Mouse (Mus musculus) CH12.LX (cell line): ENCODE results near the gene Neu4.

Experiments
- EP300 ChIP-seq: IDR thresholded peaks from 2 replicates; pipeline ENCODE4 v1.6.1; 2011; ENCODE audit warnings: low read length, improper control_type of control experiment
- MXI1 ChIP-seq: IDR thresholded peaks from 2 replicates; pipeline ENCODE4 v1.6.1; 2011; ENCODE audit warnings: mild to moderate bottlenecking, low read depth, low read length, improper control_type of control experiment

- TF ChIP-seq EP300 (no peak), MXI1 (no peak)
Measured at GRCm38 (mm10) chr1:94028741-94029140, 8.5 kb downstream of the Neu4 start.
